Mouse (Mus musculus): Measurements from ENCODE around the gene Phf2. TPM values are rescaled to one million over a fixed set of nuclear protein-coding genes. Genes with fewer than 3 reads are reported as not detected.
A peak's percentile ranks its signal among the peaks of the same experiment; 100 is the strongest.
"Not testable (repeated sequence)": the region's sequence is repeated elsewhere in the genome, so short reads cannot be mapped to it uniquely, and the experiment has no call there.

The Phf2 gene
- total RNA-seq, 1 experiment from 2014 or later = 14.3 TPM

GRCm38 (mm10) chr13:48810274-48810823, 60.6 kb downstream of the Phf2 start:
- no peak for ATAC-seq (replicated peaks; ENCODE audit: low read depth, poor library complexity, severe bottlenecking)

GRCm38 (mm10) chr13:48809668-48810067, 61.3 kb downstream of the Phf2 start:
- ATAC-seq (replicated peaks; ENCODE audit: low read depth, poor library complexity, severe bottlenecking) = not testable (repeated sequence)

DNA sequence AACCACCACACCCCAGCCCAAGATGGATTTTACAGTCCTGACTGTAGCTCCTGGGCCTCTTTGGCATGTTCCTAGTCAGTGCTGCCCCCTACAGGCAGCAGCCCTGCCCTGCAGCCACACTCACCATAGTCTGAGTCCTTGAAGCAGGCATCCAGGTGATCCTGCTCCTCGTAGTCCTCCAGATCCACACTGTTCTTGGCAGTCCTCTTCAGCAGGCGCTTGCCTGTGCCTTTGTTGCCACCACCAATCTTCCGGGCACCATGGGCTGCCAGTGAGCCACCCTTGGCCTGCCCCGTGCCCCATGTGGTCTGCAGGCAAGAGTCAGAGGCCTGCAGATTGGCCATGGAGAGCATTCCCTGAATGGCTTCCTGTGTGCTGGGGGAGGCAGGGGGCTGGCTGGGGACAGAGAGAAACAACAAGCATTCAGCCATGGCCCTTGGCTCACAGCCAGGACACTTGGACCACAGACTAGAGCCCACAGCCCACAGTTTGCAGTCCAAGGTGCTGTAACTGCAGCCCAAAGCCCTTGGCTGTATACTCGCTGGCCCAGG, 63.4 kb downstream of the Phf2 start:
- ATAC-seq (replicated peaks; ENCODE audit: low read depth, poor library complexity, severe bottlenecking) = peak; percentile 50; the same call in 1 of the 2 replicates

DNA sequence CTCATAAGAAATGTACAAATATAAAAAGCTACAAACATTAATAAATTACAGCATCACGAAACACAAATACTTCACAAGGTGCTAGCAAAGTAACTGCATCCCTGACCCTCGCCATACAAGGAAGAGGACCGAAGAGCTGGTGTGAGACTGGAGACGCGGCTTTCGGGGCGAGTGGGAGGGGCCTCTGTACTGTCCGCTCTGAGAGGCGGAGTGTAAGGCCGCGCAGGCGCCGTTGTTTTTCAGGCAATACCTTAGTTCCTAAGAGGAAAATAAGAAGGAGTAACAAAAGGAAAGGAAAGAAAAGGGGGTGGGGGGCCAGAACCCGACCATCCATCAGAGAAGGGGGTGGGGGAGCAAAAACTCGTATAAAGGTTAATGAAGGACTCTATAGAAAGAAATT, 68.7 kb downstream of the Phf2 start:
- no peak for ATAC-seq (replicated peaks; ENCODE audit: low read depth, poor library complexity, severe bottlenecking)

DNA sequence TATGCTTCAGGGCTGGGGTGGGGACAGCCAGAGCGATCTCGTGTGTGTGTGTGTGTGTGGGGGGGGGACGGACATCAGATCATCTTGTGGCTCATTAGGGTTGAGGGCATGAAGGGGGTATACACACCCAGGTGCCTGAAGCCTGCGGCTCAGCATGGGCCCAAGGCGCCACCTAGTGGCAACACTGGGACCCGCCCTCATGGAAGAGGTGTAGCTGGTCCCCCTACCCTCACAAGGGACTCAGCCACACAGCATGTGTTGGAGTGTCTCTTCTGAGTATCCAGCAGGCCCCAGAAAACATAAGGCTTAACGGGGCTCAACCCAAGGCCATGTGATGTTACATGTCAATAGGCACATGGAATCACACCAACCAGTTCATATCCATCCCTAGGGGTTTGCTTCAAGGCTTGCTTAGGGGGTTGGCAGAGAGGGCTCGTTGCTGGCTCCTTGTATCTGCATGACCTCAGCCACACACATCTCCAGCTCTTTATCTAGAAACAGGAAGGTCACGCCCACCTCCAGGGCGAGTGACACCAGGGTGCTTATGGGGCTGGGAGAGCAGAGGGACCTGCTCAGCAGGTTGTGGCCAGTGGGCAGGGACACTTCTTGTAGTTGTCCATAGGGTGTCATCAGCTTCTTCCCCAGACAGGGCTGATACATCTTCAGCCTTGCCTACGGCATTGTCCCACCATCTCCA, 69.9 kb downstream of the Phf2 start:
- peak; percentile 71 for ATAC-seq (replicated peaks; ENCODE audit: low read depth, poor library complexity, severe bottlenecking)

DNA sequence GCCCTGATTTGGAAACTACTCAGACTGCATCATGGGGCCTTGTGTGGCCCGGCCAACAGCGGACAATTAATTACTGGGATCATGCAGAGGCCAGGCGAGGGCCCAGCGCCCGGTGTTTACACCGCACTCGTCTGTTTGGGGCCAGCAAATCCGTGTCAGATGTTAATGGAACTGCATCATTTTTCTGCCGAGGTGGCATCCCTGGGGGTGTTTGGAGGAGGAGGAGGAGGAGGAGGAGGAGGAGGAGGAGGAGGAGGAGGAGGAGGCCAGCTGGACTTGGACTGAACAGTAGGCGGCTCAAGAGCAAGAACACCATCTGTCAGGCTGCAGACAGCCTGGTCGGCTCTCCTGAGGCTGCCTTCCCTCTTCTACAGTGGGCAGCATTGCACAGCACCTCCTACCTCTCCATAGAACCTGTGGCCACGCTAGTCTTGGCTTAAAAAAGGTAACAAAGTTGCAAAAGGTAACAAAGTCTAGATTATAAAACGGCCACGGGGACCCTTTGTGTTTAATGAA, 72.6 kb downstream of the Phf2 start:
- ATAC-seq (replicated peaks; ENCODE audit: low read depth, poor library complexity, severe bottlenecking) = no peak

- ATAC-seq (replicated peaks; ENCODE audit: low read depth, poor library complexity, severe bottlenecking) = no peak
Observed at GRCm38 (mm10) chr13:48796906-48797305, 74.0 kb downstream of the Phf2 start.

DNA sequence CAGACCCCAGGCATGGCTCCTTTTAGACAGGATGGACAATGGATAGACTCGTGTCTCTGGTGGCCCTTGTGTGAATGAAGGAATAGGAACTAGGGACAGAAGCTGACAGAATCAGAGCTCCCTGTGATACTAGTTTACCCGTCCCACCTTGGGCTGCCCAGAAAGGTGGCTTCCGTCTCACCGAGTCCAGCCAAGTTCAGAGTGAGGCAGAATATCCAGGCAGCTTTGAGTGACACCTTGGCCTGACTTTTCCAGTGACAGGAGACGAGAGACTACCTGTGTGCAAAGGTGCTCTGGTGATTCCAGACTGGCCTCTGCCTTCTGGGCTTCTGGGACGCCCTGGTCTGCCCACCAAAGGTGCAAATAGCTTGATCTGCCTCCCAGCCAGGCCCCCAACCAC, 75.2 kb downstream of the Phf2 start:
- ATAC-seq (replicated peaks; ENCODE audit: low read depth, poor library complexity, severe bottlenecking) = no peak

- ATAC-seq (replicated peaks; ENCODE audit: low read depth, poor library complexity, severe bottlenecking) = no peak
Observed at GRCm38 (mm10) chr13:48784594-48785298, 86.2 kb downstream of the Phf2 start.

- ATAC-seq (replicated peaks; ENCODE audit: low read depth, poor library complexity, severe bottlenecking) = no peak
Observed at GRCm38 (mm10) chr13:48784151-48784550, 86.8 kb downstream of the Phf2 start.

GRCm38 (mm10) chr13:48782727-48783725, 87.9 kb downstream of the Phf2 start:
- ATAC-seq (replicated peaks; ENCODE audit: low read depth, poor library complexity, severe bottlenecking) = peak; percentile 68; the same call in 1 of the 2 replicates

DNA sequence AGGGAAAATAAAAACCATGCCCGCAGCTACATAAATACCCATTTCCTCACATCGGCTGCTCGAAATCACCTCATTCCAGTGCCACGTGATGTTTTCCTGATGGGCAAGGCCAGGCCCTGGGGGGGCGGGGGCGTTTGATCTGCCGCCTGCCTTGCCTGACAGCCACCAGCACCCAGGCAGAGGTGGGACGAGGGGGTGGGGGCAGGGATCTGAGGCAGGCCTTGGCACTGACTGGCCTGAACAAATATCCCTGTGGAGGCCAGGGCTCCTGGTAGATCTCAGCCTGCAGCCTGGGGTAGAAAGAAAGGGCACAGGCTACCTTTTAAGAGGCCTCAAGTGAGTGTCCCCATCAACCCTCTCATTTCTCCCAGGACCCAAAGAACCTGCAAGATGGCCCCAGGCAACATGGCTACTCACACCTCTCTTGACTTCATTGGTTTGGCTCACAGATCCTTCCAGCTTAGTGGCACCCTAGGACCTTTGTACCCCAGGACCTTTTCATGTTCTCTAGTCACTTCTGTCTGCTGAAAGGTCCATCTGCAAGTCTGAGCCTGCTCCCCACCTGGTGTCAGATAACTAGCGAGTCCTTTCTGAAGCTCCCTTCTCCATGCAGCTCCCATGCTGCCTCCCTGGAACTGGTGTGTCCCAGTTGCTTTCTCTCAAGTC, 90.4 kb downstream of the Phf2 start:
- ATAC-seq (replicated peaks; ENCODE audit: low read depth, poor library complexity, severe bottlenecking) = no peak

- ATAC-seq (replicated peaks; ENCODE audit: low read depth, poor library complexity, severe bottlenecking) = no peak
Observed at GRCm38 (mm10) chr13:48779592-48780344, 91.2 kb downstream of the Phf2 start.

DNA sequence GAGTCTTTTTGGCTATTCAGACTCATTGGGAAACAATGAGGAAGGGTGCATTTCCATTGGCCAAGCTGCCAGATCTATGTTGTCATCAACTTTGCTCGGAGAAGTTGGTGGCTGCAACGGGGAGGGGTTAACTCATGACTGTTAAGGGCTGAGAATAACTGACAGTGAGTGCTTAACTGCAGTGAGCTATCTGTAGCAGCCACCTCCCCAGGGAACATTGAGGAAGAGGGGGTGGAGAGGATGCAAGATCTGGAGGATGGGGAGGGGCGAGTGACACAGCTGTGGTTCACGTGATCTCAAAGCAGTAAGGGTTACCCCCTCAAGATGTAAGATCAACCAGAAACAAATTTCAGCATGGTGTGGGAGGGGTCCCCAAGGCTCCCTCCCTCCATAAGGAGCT, 92.8 kb downstream of the Phf2 start:
- ATAC-seq (replicated peaks; ENCODE audit: low read depth, poor library complexity, severe bottlenecking) = no peak

DNA sequence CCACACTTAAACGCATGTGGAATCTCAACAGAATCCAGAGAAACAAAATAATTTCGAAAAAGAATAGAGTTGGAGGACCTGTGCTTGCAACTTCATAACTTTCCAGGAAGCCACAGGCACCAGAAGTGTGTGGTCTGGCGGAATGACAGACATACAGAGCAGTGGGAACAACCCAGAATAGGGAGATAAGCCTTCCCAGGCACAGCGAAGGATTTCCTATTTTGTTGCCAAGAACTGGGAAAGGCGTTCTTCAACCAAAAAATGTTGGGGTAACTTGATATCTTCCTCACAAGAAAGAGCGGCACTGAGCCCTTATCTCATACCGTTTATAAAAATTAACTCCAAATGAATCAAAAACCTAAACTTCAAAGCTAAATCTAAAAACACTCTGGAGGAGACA, 96.4 kb downstream of the Phf2 start:
- no peak for ATAC-seq (replicated peaks; ENCODE audit: low read depth, poor library complexity, severe bottlenecking)

- no peak for ATAC-seq (replicated peaks; ENCODE audit: low read depth, poor library complexity, severe bottlenecking)
Observed at GRCm38 (mm10) chr13:48768109-48768508, 102.8 kb downstream of the Phf2 start.

DNA sequence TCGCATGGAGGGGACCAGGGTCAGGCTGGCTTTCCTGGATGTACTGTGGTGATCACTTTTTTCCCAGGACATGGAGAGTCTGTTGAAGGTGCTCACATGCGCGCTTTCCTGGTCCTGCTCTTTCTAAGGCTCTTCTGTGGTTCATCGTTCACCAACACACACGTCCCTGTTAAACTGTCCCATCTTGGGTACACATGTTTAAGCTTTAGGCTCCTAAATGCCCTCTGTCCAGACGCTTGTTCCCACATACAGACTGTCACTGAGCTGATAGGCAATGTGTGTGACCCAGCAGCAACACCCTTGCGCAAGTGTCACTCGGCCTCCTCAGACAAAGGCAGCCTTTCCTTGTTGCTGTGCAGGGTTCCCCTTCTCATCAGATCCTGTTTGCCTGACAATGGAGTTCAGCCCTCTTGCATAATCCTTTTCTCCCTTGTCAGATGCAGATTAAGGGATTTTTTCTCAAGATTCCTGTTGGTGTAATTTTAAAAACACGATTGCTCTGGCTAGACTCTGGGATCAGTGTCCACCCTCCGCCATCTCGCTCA, 107.1 kb downstream of the Phf2 start:
- 0 out of 2 replicates have a peak, but pooled peaks have one; percentile 54 for ATAC-seq (replicated peaks; ENCODE audit: low read depth, poor library complexity, severe bottlenecking)

- ATAC-seq (replicated peaks; ENCODE audit: low read depth, poor library complexity, severe bottlenecking) = no peak
Observed at GRCm38 (mm10) chr13:48760855-48761436, 110.0 kb downstream of the Phf2 start.
